Mouse (Mus musculus): ENCODE results near the gene Zmynd15.

DNA sequence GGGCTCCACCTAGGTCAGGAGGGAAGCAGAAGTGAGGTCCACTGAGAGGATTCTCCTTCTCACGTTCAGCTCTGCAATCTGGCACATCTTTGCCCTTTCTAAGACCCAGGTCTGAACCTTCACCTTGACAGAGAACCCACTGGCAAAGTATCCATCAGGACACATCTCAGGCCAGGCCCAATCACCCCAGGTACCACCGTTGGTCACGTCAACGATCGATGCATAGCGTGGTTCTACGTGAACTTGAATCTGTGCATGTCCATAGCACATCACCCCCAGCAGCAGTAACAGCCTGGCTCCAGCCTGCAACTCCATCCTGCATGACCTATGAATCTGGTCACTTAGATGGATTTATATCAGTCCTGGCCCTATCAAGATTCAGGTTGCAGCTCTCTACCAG is 55.1 kb downstream of the Zmynd15 start, which contains the start of gene Vmo1:
- no peak for TF ChIP-seq CTCF (IDR thresholded peaks at IDR 0.05; ENCODE audit: low read depth)
- TF ChIP-seq EP300 (IDR thresholded peaks at IDR 0.05; ENCODE audit: low read depth), result no peak
